8 mouse cellular contexts compared by ENCODE assay signal in the genomic region with DNA sequence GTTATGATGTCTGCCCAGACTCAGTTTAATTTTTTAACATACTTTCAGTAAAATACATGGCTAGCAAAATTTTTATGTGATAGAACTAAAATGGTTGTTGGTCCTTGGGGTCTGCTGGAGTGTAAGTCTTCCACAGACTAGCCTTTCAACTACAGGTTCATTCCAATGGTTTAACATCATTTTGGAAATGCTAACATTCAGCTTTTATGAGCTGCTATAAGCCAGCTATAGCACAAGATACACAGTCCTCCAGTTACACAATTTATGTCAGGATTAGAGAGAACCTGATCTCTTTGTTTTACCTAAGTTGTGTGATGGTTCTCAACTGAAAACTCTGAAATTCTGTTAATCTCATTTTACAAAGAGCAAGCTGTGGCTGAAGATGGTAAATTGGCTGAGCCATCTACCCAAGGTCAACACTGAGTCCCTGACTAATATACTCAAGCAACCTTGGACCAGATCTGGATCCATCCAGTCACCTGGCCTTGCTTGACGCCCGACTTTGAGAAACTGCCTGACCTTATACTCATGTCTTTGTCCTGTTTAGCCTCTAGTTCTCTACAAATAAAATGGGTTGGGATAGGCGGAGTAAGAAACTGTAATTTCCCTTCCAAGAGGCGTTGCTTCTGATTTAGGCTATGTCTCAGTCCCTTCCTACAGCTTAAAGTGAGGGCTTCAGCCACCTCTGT.
"Had no signal": no experiment of that assay in that cellular context is flagged by ENCODE, and none has a peak within 500 bp of the region (broad histone marks: within the 10 kb centered on the region; RNA-seq: fewer than 3 reads in every experiment).

No protein-coding gene starts in this region.

- DNase-seq: kidney, adult 9 months; kidney, postnatal 14 days; kidney, postnatal 4 days; left cerebral cortex, postnatal 4 days; liver, embryonic 13.5 days; right cerebral cortex, postnatal 25 days; spleen, adult 18-20 months; thymus, postnatal 25 days had no signal
